Mouse (Mus musculus) G1E (cell line): ENCODE results near the gene Gng7.

ENCODE experiments used
- CTCF ChIP-seq: IDR thresholded peaks from 2 replicates; pipeline ENCODE4 v1.5.1; 2012; ENCODE audit warnings: low read depth, low read length, inconsistent platforms, mixed read lengths
- GATA1 ChIP-seq: IDR thresholded peaks from 2 replicates; pipeline ENCODE4 v1.6.1; 2012; ENCODE audit warnings: borderline replicate concordance, low read length, inconsistent platforms, mixed read lengths
- POLR2AphosphoS5 ChIP-seq: IDR thresholded peaks from 2 replicates; pipeline ENCODE4 v1.6.1; 2012; ENCODE audit warnings: low read depth, low read length, inconsistent platforms; ENCODE audit not compliant: insufficient replicate concordance
- TAL1 ChIP-seq: conservative IDR thresholded peaks from 2 replicates; pipeline ENCODE4 v1.6.1; 2012; ENCODE audit warnings: low read depth, low read length, inconsistent platforms, mixed read lengths

DNA sequence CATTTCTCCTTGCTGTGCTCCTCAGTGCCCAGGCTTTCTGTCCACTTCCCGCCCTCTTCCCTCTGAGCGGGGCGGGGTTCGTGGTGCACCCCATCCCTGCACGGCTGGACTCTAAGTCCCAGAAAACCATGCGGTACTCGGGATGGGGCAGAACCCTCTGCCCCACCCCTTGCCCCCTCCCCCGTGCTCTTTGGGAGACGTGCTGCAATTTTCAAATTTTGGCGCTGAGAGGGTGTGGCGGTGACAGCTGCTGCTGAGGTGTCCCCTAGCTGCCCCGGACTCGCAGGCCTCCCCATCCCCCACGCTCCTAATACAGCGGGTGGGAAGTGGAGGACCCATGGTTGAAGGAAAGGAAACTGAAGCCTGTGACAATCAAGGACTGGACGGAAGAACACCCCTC lies 92.8 kb downstream of the Gng7 start:
- TF ChIP-seq CTCF = no peak
- TF ChIP-seq GATA1 = no peak
- TF ChIP-seq TAL1 = no peak
- TF ChIP-seq POLR2AphosphoS5 = no peak
